Mouse (Mus musculus): ENCODE measurements at regions not wholly inside any gene's neighbourhood (a gene's known extent, or its start where the extent isn't known, plus 50 kb on each side); places are given as distances from the start of the nearest gene placed in this dataset.

GRCm38 (mm10) chr17:4198001-4198400, 501.9 kb upstream of the Nox3 start:
- TF ChIP-seq POLR2A (IDR thresholded peaks at IDR 0.05; ENCODE audit: insufficient read length, low read depth), result no peak
- no peak for TF ChIP-seq MYOG (IDR thresholded peaks at IDR 0.05; ENCODE audit: control insufficient read depth in 1 of 3, insufficient read depth in 1 of 3, insufficient read length in 2 of 3, low read depth in 2 of 3)
- no peak for TF ChIP-seq MAX (IDR thresholded peaks at IDR 0.05; ENCODE audit: low read depth)
- TF ChIP-seq TCF12 (IDR thresholded peaks at IDR 0.05; ENCODE audit: insufficient read depth, poor library complexity, severe bottlenecking), result no peak
- TF ChIP-seq POLR2AphosphoS2 (IDR thresholded peaks at IDR 0.05; ENCODE audit: insufficient read length, low read depth), result no peak
